Mouse (Mus musculus) 3T3-L1 (cell line): ENCODE data around the gene Inmt.

Experiments
- DNase-seq: peaks from one replicate; pipeline ENCODE4 v3.0.0-alpha.2; 2015; ENCODE audit warnings: low read depth, low spot score

The Inmt gene

GRCm38 (mm10) chr6:55169818-55170217, 5.0 kb downstream of the Inmt start:
- DNase-seq: no peak

DNA sequence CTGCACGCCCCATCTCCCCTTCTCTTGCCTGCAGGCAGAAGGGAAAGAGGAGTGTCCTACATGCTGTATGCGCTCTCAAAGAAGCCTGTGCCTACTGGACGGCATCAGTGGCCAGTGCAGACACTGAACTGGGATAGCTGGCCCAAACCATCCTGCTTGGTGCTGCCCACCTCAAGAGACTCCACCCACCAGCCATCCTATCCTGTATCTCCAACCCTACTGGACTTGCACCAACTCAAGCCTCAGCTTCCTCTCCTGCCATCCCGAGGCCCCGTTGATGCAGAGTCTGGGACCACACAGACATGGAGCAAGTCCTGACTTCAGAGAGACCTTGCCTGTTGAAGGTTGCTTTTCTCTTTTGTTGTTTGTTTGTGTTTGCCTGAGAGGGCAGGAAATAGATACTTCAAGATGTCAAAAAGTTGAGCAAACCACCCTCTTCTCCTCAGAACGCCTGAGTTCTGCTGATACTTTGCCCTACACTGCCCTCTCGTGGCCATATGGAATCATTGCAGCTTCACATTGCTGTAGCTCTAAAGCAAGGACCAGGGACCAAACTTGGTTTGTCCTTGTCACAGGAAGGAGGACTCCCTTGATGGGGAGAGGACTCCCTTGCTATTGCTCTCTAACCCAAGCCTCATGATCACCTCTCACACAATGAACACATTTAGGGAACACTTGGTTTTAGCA, 7.9 kb downstream of the Inmt start:
- peak; percentile 91 for DNase-seq

- DNase-seq: no peak
These were observed 11.7 kb downstream of the Inmt start for GRCm38 (mm10) chr6:55163046-55163584.

GRCm38 (mm10) chr6:55161311-55161761, 13.5 kb downstream of the Inmt start:
- DNase-seq: peak; percentile 76

DNA sequence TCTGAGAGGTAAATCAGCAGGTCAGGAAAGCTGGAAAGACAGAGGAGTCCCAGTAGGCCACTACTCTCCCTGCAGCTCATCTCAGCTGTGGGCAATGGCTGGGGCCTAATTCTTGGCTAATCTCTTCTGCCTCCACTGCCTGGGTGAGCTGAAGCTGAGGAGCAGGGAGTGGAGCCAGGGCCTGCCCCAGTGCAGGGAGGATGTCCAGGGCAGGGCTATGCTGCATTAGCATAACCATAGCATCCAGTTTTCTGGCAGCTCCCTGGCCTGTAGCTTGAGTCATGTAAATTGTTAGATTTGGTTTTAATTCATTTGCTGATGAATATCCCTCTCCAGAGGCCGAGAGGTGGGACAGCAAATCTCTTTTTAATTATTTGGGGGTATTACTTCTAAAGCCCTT, 15.6 kb downstream of the Inmt start:
- DNase-seq: no peak

- DNase-seq: no peak
These were observed 22.6 kb downstream of the Inmt start for GRCm38 (mm10) chr6:55152226-55152625.

DNA sequence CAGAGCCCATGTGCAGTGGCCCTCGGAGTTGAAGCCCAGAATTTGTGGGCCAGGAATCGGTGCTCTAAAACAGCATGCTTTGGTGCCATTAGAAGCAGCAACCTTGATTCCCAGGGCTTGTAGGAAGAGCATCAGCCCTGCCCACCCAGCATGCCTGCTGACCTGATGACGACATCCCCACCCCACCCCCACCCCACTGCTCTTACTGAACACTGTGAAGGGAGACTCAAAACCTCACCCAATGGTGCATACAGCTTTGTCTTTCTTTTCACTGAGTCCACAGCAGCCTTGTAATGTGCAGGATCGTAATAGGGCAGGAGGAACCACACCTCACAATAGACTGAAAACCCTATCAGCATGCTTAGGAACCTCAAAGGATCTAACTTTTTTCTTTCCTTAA, 28.7 kb downstream of the Inmt start:
- no peak for DNase-seq

- no peak for DNase-seq
These were observed 29.6 kb downstream of the Inmt start for GRCm38 (mm10) chr6:55145285-55145684.

DNA sequence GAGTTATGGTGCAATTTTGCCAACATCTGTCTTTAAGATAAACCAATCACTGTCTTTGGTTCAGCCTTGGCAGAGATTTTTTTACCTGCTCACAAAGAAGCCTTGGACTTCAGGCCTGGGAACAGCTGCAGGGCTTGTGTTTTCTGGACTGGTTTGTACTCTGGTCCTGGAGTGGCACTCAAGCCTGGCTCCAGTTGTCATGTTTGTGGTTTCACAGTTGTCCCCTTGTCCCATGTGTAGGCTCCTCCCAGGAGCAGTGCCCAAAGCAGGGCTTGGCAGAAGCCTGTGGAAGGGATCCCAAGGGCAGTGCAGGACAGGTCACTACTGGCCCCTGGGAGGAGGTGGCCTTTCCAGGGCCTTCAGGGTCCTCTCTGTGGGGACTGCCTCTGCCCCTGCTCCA, 36.5 kb downstream of the Inmt start:
- DNase-seq: no peak

DNA sequence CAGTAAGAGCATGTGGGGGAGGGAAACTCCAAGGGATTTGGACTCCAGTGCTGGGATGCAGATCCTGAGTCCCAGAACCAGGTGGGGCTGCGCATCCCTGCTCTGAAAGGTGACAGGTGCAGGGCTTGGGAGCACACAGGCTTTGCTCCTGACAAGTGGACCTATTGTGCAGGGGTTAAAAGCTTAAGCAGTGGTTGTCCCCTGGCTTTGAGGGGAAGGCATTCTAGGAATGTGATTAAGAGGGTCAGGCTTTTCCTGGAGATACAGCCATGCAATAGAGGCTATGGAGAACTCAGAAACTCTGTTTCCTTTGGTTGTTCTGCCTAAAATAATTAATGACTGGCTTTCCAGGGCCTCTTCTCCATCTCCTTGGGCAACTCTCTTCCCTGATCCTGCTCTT, 41.4 kb downstream of the Inmt start:
- DNase-seq: no peak

GRCm38 (mm10) chr6:55132794-55133193, 42.0 kb downstream of the Inmt start, which contains the start of gene Crhr2:
Crhr2 (minus strand) TSS chr6:55133016.
- DNase-seq: no peak

DNA sequence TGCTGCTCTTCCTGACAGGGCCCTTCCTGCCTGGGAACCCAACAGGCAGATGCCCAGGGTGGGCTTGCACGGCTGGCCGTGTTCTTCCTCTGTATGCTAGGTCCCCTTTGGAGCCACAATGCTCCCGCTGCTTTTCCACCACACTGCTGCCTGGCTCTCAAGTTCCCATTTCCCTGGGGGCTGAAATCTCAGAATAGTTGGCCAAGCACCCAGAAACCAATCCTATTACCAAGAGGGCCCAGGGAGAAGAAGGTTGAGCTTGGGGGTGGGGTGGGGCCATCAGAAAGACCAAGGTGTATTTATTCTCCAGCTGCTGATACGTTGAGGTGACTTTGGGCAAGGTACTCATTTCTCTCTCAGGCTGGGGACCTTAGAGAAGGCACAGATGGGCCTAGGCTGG, 43.5 kb downstream of the Inmt start:
- no peak for DNase-seq

DNA sequence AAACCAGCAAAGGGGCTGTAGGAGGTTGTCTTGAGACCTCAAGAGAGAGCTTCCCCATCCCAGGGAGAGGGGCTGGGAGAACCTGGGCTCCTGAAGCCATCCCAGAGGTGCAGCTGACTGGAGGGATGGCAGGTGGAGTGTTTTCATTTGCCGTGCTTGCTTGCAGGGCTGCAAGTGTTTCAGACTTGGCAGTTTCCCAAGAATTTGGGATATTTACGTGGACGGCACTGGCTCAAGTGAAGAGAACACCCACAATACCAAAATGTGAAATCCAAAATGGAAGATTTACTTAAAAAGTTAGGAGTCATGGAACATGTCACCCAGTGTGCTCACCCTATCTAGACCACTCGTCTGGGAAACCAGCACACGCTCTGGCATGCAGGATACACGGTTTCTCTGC, 44.2 kb downstream of the Inmt start:
- DNase-seq: peak; percentile 21

DNA sequence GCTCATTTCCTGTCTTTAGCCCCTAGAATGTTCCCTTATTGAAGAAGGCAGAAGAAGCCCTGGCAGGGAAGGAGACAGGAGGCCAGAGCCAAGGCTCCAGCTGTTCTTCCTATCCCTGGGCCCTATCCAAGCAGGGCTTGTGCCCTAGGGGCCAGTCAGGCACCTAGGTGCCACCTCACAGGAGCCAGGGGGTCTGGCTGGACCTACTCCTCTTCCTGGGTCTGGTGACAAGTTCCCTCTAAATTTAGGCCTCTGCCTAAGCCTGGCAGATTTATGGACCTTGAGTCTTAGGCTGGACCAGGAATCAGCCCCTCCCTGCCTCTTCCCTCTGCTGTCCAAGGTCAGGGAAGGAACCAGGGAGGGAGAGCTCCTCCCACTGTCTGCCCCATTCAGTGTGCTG, 46.5 kb downstream of the Inmt start:
- DNase-seq: no peak

GRCm38 (mm10) chr6:55126576-55126975, 48.3 kb downstream of the Inmt start:
- DNase-seq: no peak

- DNase-seq: peak; percentile 64
These were observed 51.8 kb downstream of the Inmt start for GRCm38 (mm10) chr6:55123056-55123455.
